Mouse (Mus musculus) myocyte (in vitro differentiated cells): Measurements from ENCODE around the gene Supt20. TPM values are rescaled to one million over a fixed set of nuclear protein-coding genes. Genes with fewer than 3 reads are reported as not detected.

Experiments used
- H3K27me3 ChIP-seq: one replicate; pipeline ENCODE4 v1.6.1; 2011; ENCODE audit not compliant: control insufficient read depth, insufficient read depth, insufficient read length
- H3K36me3 ChIP-seq: one replicate; pipeline ENCODE4 v1.6.1; 2011; ENCODE audit not compliant: control insufficient read depth, insufficient read depth
- H3K4me2 ChIP-seq: one replicate; pipeline ENCODE4 v1.6.1; 2011; ENCODE audit warnings: low read depth, control low read depth
- H3K4me3 ChIP-seq: one replicate; pipeline ENCODE4 v1.5.1; 2011; ENCODE audit warnings: mild to moderate bottlenecking, control low read depth, moderate library complexity
- H3K79me2 ChIP-seq: one replicate; pipeline ENCODE4 v1.6.1; 2011; ENCODE audit not compliant: control insufficient read depth, insufficient read depth
- H3ac ChIP-seq: one replicate; pipeline ENCODE4 v1.6.1; 2011; ENCODE audit not compliant: control insufficient read depth, insufficient read length
- CEBPB ChIP-seq: IDR thresholded peaks from 2 replicates; pipeline ENCODE4 v1.6.1; 2011; ENCODE audit warnings: mild to moderate bottlenecking, moderate library complexity; ENCODE audit not compliant: poor library complexity, insufficient read depth, severe bottlenecking
- E2F4 ChIP-seq: IDR thresholded peaks from one replicate; pipeline ENCODE4 v1.6.1; 2011; ENCODE audit warnings: mild to moderate bottlenecking, control low read depth, moderate library complexity; ENCODE audit not compliant: insufficient read depth
- MAX ChIP-seq: IDR thresholded peaks from one replicate; pipeline ENCODE4 v1.6.1; 2011; ENCODE audit warnings: low read depth, mild to moderate bottlenecking, control low read depth
- MYOD1 ChIP-seq, 3 experiments: IDR thresholded peaks; one replicate each; pipeline ENCODE4 v1.6.1; 2011; ENCODE audit warnings: control low read depth in 2 of 3, low read depth in 2 of 3, mild to moderate bottlenecking in 2 of 3, moderate library complexity in 1 of 3; ENCODE audit not compliant: insufficient read length in 2 of 3, control insufficient read depth in 1 of 3
- MYOG ChIP-seq, 3 experiments: IDR thresholded peaks; one replicate each; pipeline ENCODE4 v1.6.1; 2011; ENCODE audit warnings: control low read depth in 2 of 3, low read depth in 2 of 3, mild to moderate bottlenecking in 2 of 3; ENCODE audit not compliant: insufficient read length in 2 of 3, control insufficient read depth in 1 of 3, insufficient read depth in 1 of 3
- POLR2A ChIP-seq: IDR thresholded peaks from one replicate; pipeline ENCODE4 v1.6.1; 2011; ENCODE audit warnings: low read depth, mild to moderate bottlenecking, control low read depth, moderate library complexity; ENCODE audit not compliant: insufficient read length
- POLR2AphosphoS2 ChIP-seq: IDR thresholded peaks from one replicate; pipeline ENCODE4 v1.6.1; 2011; ENCODE audit warnings: low read depth, control low read depth; ENCODE audit not compliant: insufficient read length
- REST ChIP-seq: IDR thresholded peaks from one replicate; pipeline ENCODE4 v1.6.1; 2011; ENCODE audit warnings: mild to moderate bottlenecking, control low read depth, moderate library complexity; ENCODE audit not compliant: insufficient read depth, insufficient read length
- SRF ChIP-seq: IDR thresholded peaks from one replicate; pipeline ENCODE4 v1.6.1; 2011; ENCODE audit warnings: low read depth; ENCODE audit not compliant: control insufficient read depth, insufficient read length
- TCF12 ChIP-seq: IDR thresholded peaks from one replicate; pipeline ENCODE4 v1.6.1; 2011; ENCODE audit warnings: mild to moderate bottlenecking, control low read depth; ENCODE audit not compliant: poor library complexity, insufficient read depth, severe bottlenecking
- TCF3 ChIP-seq: IDR thresholded peaks from one replicate; pipeline ENCODE4 v1.6.1; 2011; ENCODE audit warnings: low read depth, control low read depth; ENCODE audit not compliant: insufficient read length
- USF1 ChIP-seq: IDR thresholded peaks from one replicate; pipeline ENCODE4 v1.6.1; 2011; ENCODE audit warnings: low read depth, mild to moderate bottlenecking, control low read depth, moderate library complexity
- polyA plus RNA-seq: library from polyadenylated mRNA; unstranded; fragments of >200 nt; fragmentation: generic; extraction: Trizol; gene quantifications from one replicate; pipeline ENCODE4 v1.2.1, GENCODE M21; 2012; ENCODE audit warnings: missing spikeins

Supt20 gene
- polyA plus RNA-seq, 1 experiment, result 13.0 TPM

DNA sequence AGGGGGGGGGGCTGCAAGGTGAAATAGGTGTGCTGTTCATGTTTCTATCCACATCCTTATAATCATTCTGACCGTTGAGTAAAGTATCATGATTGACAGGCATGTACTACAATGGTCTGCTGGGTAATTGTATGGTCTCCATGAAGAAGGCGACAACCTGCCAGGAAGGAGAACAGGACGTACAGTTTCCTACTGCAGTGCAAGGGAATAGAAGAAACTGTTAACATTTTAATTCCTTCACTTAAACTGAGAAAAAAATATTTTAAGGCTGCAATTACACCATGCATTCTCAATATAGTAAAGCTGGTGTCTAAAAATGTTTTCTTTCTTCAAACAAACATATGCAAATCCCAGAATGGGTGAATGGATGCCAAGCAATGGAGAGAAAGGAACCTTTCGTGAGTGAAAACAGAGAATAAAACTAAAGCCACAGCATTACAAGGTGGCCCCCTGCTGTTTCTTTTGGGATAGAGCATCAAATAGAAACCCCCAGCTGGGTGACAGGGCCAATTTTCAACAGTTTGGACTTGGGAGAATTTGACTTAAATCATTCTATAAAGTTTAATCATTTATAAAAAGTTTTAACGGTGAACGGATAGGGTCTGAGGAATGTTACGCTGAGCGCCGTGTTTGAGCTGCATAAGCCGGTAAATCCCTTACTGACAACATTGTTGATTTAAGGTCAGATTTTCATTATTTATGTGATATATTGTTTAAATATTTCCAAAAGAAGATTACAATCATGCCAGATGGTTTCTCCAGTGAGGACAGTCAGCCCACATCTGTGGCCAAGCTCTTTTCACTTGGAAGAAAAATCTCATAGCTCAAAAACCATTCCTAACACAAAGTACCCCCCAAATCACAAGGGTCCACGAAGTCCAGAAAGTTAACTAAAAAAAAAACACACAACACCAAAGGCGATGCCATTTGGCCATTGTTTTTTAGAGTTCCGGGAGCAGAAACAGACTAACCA, 19.8 kb upstream of the Supt20 start:
- Histone ChIP-seq H3K4me2 (peak overlapping the region; percentile 19), H3K4me3 (no peak overlapping the region), H3K36me3 (no peaks in the 10 kb centered on the region), H3K27me3 (no peaks in the 10 kb centered on the region), H3K79me2 (no peaks in the 10 kb centered on the region), H3ac (no peak overlapping the region)
- no peak for TF ChIP-seq MYOD1 (IDR thresholded peaks at IDR 0.05; ENCODE audit: control insufficient read depth in 1 of 3, insufficient read length in 2 of 3, low read depth in 2 of 3)
- TF ChIP-seq MAX, result no peak
- no peak for TF ChIP-seq USF1
- TF ChIP-seq TCF12, result no peak
- no peak for TF ChIP-seq MYOG (IDR thresholded peaks at IDR 0.05; ENCODE audit: control insufficient read depth in 1 of 3, insufficient read depth in 1 of 3, insufficient read length in 2 of 3, low read depth in 2 of 3)
- TF ChIP-seq SRF, result no peak
- no peak for TF ChIP-seq REST

DNA sequence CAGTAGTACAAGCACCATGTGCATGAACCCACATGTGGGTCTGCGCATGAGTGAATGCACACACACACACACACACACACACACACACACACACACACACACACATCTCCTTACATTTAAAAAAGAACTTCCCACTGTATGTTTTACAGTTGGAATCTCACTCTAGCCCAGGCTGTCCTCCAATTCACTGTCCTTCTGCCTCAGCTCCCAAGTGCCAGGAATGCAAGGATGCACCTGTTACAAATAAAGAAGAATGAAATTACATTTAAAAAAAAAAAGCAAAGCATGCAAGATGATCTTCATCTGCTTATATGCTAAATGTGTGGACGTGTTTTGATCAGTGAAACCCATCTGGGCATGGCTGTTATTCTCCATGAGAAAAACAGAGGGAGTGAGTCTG, 15.8 kb upstream of the Supt20 start:
- no peak overlapping the region for H3K4me3 ChIP-seq
- no peaks in the 10 kb centered on the region for H3K36me3 ChIP-seq
- no peaks in the 10 kb centered on the region for H3K27me3 ChIP-seq
- TF ChIP-seq MAX (no peak), POLR2AphosphoS2 (no peak), USF1 (no peak), POLR2A (no peak), MYOD1 (IDR thresholded peaks at IDR 0.05; ENCODE audit: control insufficient read depth in 1 of 3, insufficient read length in 2 of 3, low read depth in 2 of 3) (no peak), CEBPB (no peak), TCF12 (no peak), SRF (no peak)
- no peaks in the 10 kb centered on the region for H3K79me2 ChIP-seq
- H3ac ChIP-seq, result no peak overlapping the region
- H3K4me2 ChIP-seq, result no peak overlapping the region

DNA sequence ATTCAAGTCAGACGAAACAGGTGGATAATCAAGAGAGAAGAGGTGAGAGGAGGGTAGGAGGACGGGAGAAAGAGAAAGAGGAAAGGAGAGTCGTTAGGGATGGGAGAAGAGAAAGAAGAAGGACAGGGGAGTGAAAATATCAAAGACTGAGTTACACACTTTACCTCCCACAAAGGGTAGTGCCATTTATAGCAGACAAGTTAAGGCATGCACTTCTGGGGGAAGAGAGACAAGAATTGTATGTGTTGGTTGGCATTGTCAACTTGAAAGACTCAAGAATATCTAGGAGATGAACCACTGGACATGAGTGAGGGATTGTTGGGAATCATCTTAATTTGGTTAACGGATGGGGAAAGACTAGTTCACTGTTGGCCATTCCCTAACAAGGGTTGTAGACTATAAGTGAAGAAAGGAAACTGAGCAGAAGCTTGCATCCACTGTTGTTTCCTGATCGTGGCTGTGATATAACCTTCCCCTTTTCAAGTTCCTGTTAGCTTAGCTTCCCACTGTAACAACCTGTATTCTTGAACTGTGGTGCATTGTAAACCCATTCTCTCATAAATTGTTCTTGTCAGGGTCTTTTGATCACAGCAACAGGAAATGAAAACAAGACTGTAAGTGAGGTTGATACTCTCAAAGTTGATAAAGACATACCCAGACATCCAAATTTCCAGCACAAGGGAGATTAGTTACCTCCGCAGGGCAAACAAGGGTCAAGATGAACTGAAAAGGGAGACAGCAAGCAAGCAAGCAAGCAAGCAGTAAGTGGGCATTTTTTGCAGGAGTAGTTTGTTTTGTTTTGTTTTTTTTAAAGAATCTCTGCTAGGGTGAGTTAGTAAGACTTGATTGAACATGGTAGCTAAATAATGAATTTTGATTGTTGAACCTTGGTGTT, 11.1 kb upstream of the Supt20 start:
- Histone ChIP-seq H3K27me3 (no peaks in the 10 kb centered on the region), H3K36me3 (no peaks in the 10 kb centered on the region), H3K4me2 (no peak overlapping the region), H3ac (no peak overlapping the region), H3K79me2 (no peaks in the 10 kb centered on the region), H3K4me3 (no peak overlapping the region)
- TF ChIP-seq MYOG (IDR thresholded peaks at IDR 0.05; ENCODE audit: control insufficient read depth in 1 of 3, insufficient read depth in 1 of 3, insufficient read length in 2 of 3, low read depth in 2 of 3), result no peak
- TF ChIP-seq MAX, result no peak
- TF ChIP-seq MYOD1 (IDR thresholded peaks at IDR 0.05; ENCODE audit: control insufficient read depth in 1 of 3, insufficient read length in 2 of 3, low read depth in 2 of 3), result no peak

DNA sequence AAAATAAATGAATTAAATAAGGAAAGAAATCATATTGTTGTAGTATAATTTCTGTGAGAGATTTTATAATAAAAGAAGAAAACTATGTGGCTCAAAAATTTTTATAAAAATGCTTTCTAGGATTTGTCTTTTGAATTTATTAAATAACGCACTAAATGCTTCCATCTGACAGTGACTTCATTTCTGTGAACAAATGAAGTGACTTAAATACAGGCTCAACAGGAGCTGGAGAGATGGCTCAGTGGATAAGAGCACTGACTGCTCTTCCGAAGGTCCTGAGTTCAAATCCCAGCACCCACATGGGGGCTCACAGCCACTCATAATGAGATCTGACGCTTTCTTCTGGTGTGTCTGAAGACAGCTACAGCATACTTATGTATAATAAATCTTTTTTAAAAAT, 7.4 kb upstream of the Supt20 start:
- Histone ChIP-seq H3K27me3 (no peaks in the 10 kb centered on the region), H3K4me2 (no peak overlapping the region), H3ac (no peak overlapping the region), H3K4me3 (no peak overlapping the region), H3K79me2 (no peaks in the 10 kb centered on the region), H3K36me3 (no peaks in the 10 kb centered on the region)
- TF ChIP-seq USF1, result no peak
- TF ChIP-seq MAX, result no peak

DNA sequence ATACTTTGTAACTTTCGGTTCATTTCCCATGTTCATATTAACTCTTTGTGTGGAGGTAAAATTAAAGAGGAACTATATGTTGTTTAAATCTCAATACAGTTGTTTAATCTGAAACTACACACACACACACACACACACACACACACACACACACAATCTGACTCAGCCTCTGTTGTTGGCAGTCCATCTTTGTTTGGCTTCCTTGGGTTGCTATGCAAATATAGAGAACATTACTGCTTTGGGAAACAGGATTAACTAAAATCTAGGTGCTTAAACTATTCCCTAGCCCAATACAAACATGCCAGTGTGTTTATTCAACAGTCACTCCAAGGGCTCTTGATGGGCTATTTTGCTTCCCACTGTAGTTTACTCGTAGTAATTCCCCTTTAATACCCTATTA, 5.4 kb upstream of the Supt20 start:
- TF ChIP-seq TCF12, result no peak
- no peak for TF ChIP-seq USF1
- no peak for TF ChIP-seq MYOD1 (IDR thresholded peaks at IDR 0.05; ENCODE audit: control insufficient read depth in 1 of 3, insufficient read length in 2 of 3, low read depth in 2 of 3)
- TF ChIP-seq POLR2AphosphoS2, result no peak
- TF ChIP-seq MAX, result no peak
- no peak for TF ChIP-seq CEBPB
- TF ChIP-seq SRF, result no peak
- no peak for TF ChIP-seq MYOG (IDR thresholded peaks at IDR 0.05; ENCODE audit: control insufficient read depth in 1 of 3, insufficient read depth in 1 of 3, insufficient read length in 2 of 3, low read depth in 2 of 3)
- no peak for TF ChIP-seq TCF3
- TF ChIP-seq POLR2A, result no peak
- TF ChIP-seq E2F4, result no peak
- TF ChIP-seq REST, result no peak
- H3K27me3 ChIP-seq, result no peaks in the 10 kb centered on the region

More for the DNA sequence above, 5.4 kb upstream of the Supt20 start:
- Histone ChIP-seq H3K4me3 (no peak overlapping the region), H3K4me2 (no peak overlapping the region), H3K36me3 (no peaks in the 10 kb centered on the region), H3K79me2 (no peaks in the 10 kb centered on the region), H3ac (no peak overlapping the region)
